Mouse (Mus musculus) embryonic fibroblast, embryonic 13.5 days (primary cell): Measurements from ENCODE around the gene Tbcd. TPM values are rescaled to one million over a fixed set of nuclear protein-coding genes. Genes with fewer than 3 reads are reported as not detected.
A peak's percentile ranks its signal among the peaks of the same experiment; 100 is the strongest.

Experiments used
- H3K27ac ChIP-seq: 2 replicates; pipeline ENCODE4 v1.5.1; 2012; ENCODE audit warnings: low read length, control low read depth, inconsistent platforms; ENCODE audit not compliant: insufficient read depth
- H3K4me1 ChIP-seq: 2 replicates; pipeline ENCODE4 v1.6.1; 2011; ENCODE audit warnings: low read length; ENCODE audit not compliant: control insufficient read depth, insufficient read depth
- H3K4me3 ChIP-seq: 2 replicates; pipeline ENCODE4 v1.5.1; 2011; ENCODE audit warnings: mild to moderate bottlenecking, control low read depth, low read length; ENCODE audit not compliant: insufficient read depth
- CTCF ChIP-seq: IDR thresholded peaks from 2 replicates; pipeline ENCODE4 v1.5.1; 2011; ENCODE audit warnings: mild to moderate bottlenecking, control low read depth, low read length, moderate library complexity, borderline replicate concordance; ENCODE audit not compliant: insufficient read depth
- POLR2A ChIP-seq: IDR thresholded peaks from 2 replicates; pipeline ENCODE4 v1.6.1; 2011; ENCODE audit warnings: low read depth, mild to moderate bottlenecking, control low read depth, low read length, moderate library complexity
- polyA plus RNA-seq: library from polyadenylated mRNA; stranded (reverse); fragments of >200 nt; gene quantifications from 2 replicates; pipeline ENCODE4 v1.2.4, GENCODE M21; 2011; ENCODE audit warnings: low read depth; ENCODE audit not compliant: missing spikeins, insufficient read length

Gene Tbcd
- polyA plus RNA-seq, 1 experiment, result 43.2 TPM

GRCm38 (mm10) chr11:121627521-121627920 is 175.8 kb downstream of the Tbcd start:
- Histone ChIP-seq H3K4me3 (no peak overlapping the region), H3K4me1 (no peaks in the 10 kb centered on the region), H3K27ac (no peak overlapping the region)
- TF ChIP-seq CTCF, result no peak
- no peak for TF ChIP-seq POLR2A

DNA sequence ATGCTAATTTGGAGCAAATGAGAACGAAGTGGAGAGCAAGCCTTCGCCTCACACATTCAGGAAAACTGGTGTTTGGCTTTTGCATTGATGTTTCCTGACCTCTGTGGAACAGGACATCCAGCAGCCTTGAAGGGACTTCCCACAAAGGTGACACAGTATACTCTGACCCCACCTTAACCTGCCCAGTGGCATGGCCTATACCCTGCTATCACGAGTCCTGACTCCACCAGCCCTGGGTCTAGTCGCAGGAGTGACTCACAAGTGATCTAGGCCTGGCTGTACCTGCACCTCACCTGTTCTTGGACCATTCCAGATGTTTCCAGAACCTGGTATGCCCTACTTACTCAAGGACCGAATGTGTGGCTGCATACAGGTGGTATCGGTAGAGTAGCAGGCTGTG is 177.8 kb downstream of the Tbcd start:
- TF ChIP-seq POLR2A (no peak), CTCF (no peak)
- H3K4me3 ChIP-seq, result no peak overlapping the region
- no peak overlapping the region for H3K27ac ChIP-seq
- H3K4me1 ChIP-seq, result no peaks in the 10 kb centered on the region

DNA sequence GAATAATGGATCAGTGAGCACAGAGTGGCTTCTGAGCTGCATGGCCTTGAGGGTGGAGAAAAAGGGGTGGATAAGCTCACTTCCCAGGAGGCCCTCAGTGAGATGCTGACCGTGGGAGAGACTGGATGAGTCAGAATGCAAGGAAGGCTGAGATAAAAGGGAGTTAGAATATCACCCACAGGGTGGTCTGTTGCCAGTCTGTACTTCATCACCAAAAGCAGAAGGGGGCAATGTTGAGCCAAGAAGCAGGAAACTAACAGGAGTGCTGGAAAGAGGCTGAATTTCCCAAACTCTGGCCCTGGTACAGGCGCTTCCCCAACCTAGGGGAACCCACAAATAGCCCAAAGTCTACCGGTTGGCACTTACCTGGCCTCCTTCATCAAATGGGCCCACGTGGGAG is 178.7 kb downstream of the Tbcd start:
- Histone ChIP-seq H3K4me1 (no peaks in the 10 kb centered on the region), H3K27ac (no peak overlapping the region), H3K4me3 (no peak overlapping the region)
- TF ChIP-seq CTCF (no peak), POLR2A (no peak)

GRCm38 (mm10) chr11:121631410-121631809 is 179.7 kb downstream of the Tbcd start:
- no peak overlapping the region for H3K27ac ChIP-seq
- H3K4me1 ChIP-seq, result no peaks in the 10 kb centered on the region
- no peak for TF ChIP-seq CTCF
- TF ChIP-seq POLR2A, result no peak
- no peak overlapping the region for H3K4me3 ChIP-seq

DNA sequence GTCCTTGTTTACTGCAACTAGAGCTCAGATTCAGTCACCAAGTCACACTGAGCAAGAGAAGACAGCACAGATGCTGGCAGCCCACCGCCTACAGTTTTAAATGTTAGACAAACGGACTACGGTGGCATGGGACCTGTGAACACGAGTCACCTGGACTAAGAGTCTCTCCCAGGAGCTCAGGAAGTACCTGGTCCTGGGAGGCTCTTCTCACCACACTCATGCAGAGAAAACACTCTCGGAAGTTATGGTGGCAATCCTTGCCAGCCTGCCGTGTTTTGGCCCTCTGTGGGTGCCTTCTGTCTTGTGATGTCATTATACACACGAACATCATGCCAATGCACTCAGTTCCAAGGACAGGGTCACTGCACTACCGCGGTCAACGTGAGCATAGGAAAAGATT is 184.9 kb downstream of the Tbcd start:
- Histone ChIP-seq H3K4me3 (no peak overlapping the region), H3K4me1 (no peaks in the 10 kb centered on the region), H3K27ac (no peak overlapping the region)
- TF ChIP-seq CTCF (no peak), POLR2A (no peak)

DNA sequence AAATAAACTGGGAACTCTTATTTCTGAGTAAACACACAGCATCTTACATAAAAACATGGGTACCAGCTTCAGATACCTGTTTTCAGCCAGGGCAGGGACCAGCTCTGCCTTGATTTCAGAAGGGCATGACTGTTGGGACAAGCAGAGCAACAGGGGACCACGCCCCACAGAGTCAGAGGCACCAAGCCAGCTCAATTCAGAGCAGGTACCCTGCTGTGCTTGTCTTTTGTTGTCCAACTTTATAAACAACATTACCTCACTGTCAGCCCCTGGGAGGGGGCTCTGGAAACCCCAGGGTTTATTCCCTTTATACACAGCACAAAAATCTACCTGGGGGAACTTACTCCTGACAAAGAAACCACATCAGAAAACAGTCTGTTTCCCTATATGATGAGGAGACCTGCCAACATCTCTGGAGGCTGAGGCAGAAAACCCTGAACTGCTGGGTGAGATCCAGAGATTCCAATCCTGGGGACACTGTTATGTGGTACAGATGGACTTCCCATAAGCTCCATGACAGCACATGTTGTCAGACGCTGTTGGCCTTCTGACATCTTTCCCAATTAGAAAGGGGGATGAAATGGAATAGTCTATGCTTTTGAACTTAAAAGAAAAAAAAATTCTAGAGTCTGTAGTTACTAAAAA is 189.9 kb downstream of the Tbcd start:
- H3K4me1 ChIP-seq, result peaks cover 4% of the 10 kb centered on the region; the same call in 1 of the 2 replicates
- TF ChIP-seq CTCF (no peak), POLR2A (no peak)
- H3K4me3 ChIP-seq, result no peak overlapping the region
- no peak overlapping the region for H3K27ac ChIP-seq

DNA sequence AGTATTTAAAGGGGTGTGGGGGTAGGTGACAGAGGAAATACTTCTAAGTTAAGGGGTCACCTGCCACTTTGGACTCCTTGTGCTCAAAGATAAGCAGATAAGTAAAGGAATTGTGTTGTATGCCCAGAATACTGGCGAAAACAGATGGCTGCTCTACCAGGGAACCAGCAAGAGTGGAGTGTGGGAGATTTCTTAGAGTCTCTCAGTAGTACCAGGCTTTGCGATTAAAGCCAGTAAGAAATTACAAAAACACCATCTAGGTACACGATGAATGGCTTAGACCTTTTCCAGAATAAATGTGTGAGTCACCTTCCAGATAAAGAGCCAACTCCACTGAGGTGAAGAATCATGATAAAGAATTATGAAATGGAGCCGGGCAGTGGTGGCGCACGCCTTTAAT is 193.6 kb downstream of the Tbcd start:
- Histone ChIP-seq H3K27ac (no peak overlapping the region), H3K4me3 (no peak overlapping the region), H3K4me1 (peaks cover 16% of the 10 kb centered on the region)
- TF ChIP-seq POLR2A, result no peak
- TF ChIP-seq CTCF, result no peak

DNA sequence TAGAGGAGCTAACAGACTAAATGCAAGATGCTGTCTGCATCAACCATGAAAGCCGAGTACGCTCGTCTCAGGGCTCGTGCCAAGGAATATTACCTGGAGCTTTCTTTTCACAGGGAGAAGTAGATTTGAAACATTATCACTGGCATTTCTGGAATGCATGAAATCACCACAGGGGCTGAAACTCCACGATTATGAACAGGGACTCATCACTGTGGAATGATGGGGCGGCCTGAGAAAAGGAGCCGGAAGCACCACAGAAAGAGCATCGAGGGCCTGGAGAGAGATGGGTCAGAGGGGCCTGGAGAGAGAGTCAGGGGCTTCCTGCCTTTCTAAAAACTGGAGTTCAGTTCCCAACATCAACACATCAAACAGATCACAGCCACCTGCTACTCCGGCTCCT is 195.6 kb downstream of the Tbcd start:
- H3K27ac ChIP-seq, result peak overlapping the region; percentile 78
- TF ChIP-seq CTCF (no peak), POLR2A (no peak)
- peaks cover 20% of the 10 kb centered on the region for H3K4me1 ChIP-seq
- H3K4me3 ChIP-seq, result no peak overlapping the region

GRCm38 (mm10) chr11:121648166-121648565 is 196.4 kb downstream of the Tbcd start:
- TF ChIP-seq CTCF (no peak), POLR2A (no peak)
- Histone ChIP-seq H3K4me1 (peaks cover 27% of the 10 kb centered on the region), H3K4me3 (no peak overlapping the region), H3K27ac (peak overlapping the region; percentile 78)

- Histone ChIP-seq H3K4me3 (no peak overlapping the region), H3K4me1 (peaks cover 33% of the 10 kb centered on the region)
- TF ChIP-seq POLR2A, result no peak
- no peak for TF ChIP-seq CTCF
Observed at GRCm38 (mm10) chr11:121649900-121650299, 198.2 kb downstream of the Tbcd start.

More at GRCm38 (mm10) chr11:121649900-121650299, 198.2 kb downstream of the Tbcd start:
- no peak overlapping the region for H3K27ac ChIP-seq
